Mouse (Mus musculus) embryonic facial prominence, embryonic 11.5 days (tissue): ENCODE results near the gene Rnase10. TPM values are rescaled to one million over a fixed set of nuclear protein-coding genes. Genes with fewer than 3 reads are reported as not detected.

Experiments
- ATAC-seq: fragments of 200-750 bp; cut with Nextera tagmentation; replicated peaks from 2 replicates; pipeline ENCODE4 v1.8.0; 2017; ENCODE audit warnings: low read depth; ENCODE audit not compliant: insufficient number of reproducible peaks, low FRiP score, low TSS enrichment
- DNase-seq: peaks from one replicate; pipeline ENCODE4 v3.0.0-alpha.2; 2015; ENCODE audit warnings: low spot score
- H3K27ac ChIP-seq: fragments of 300-500 bp; sonication (generic); replicated peaks from 2 replicates; pipeline ENCODE4 v1.5.1; 2014; ENCODE audit warnings: mild to moderate bottlenecking, low read depth, low read length, control low read depth
- H3K27me3 ChIP-seq: fragments of 300-500 bp; sonication (generic); 2 replicates; pipeline ENCODE4 v1.6.1; 2014; ENCODE audit warnings: mild to moderate bottlenecking, low read length, moderate library complexity, mixed read lengths; ENCODE audit not compliant: control insufficient read depth, insufficient read depth
- H3K36me3 ChIP-seq: fragments of 300-500 bp; sonication (generic); replicated peaks from 2 replicates; pipeline ENCODE4 v1.6.1; 2014; ENCODE audit warnings: low read depth, mild to moderate bottlenecking, low read length, moderate library complexity, mixed read lengths; ENCODE audit not compliant: control insufficient read depth, insufficient read depth
- H3K4me1 ChIP-seq: fragments of 300-500 bp; sonication (generic); 2 replicates; pipeline ENCODE4 v1.6.1; 2014; ENCODE audit warnings: low read length, mixed read lengths; ENCODE audit not compliant: control insufficient read depth, insufficient read depth
- H3K4me2 ChIP-seq: fragments of 300-500 bp; sonication (generic); 2 replicates; pipeline ENCODE4 v1.6.1; 2014; ENCODE audit warnings: low read depth, mild to moderate bottlenecking, control low read depth, low read length, moderate library complexity
- H3K4me3 ChIP-seq: fragments of 300-500 bp; sonication (generic); 2 replicates; pipeline ENCODE4 v1.5.1; 2014; ENCODE audit warnings: low read depth, low read length, control low read depth
- H3K9ac ChIP-seq: fragments of 300-500 bp; sonication (generic); replicated peaks from 2 replicates; pipeline ENCODE4 v1.6.1; 2014; ENCODE audit warnings: mild to moderate bottlenecking, control low read depth, low read length
- H3K9me3 ChIP-seq: fragments of 300-500 bp; sonication (generic); replicated peaks from 2 replicates; pipeline ENCODE4 v1.6.1; 2016; ENCODE audit warnings: mild to moderate bottlenecking, low read length, inconsistent platforms, mixed read lengths; ENCODE audit not compliant: control insufficient read depth
- WGBS: fragments of 180-500 bp; shearing (Covaris S2); extraction: QIAGEN DNeasy Blood & Tissue Kit; methylation state at CpG from one replicate; pipeline ENCODE4 v1.1.7; 2014; 5-methylcytosine and 5-hydroxymethylcytosine counted together
- polyA plus RNA-seq: library from polyadenylated mRNA; unstranded; fragments of >200 nt; fragmentation: Nextera tagmentation; extraction: Ambion mirVana; gene quantifications from 2 replicates; pipeline ENCODE4 v1.2.1, GENCODE M21; 2014

Rnase10 gene
- polyA plus RNA-seq, 1 experiment from 2014 or later: 0.13 TPM

- Histone ChIP-seq H3K9me3 (no peaks in the 10 kb centered on the region), H3K27ac (no peak overlapping the region), H3K4me2 (no peak overlapping the region), H3K4me3 (no peak overlapping the region), H3K9ac (no peak overlapping the region), H3K36me3 (no peaks in the 10 kb centered on the region), H3K4me1 (no peaks in the 10 kb centered on the region), H3K27me3 (no peaks in the 10 kb centered on the region)
- no peak for DNase-seq
- no peak for ATAC-seq
- WGBS: 38% methylated on average over 5 of the region's 5 CpGs
Measured at GRCm38 (mm10) chr14:51047846-51048245, 40.3 kb downstream of the Rnase10 start.

- Histone ChIP-seq H3K4me3 (no peak within 1 kb of the TSS), H3K27ac (no peak within 1 kb of the TSS), H3K9me3 (no peaks in the 10 kb centered on the region), H3K27me3 (no peaks in the 10 kb centered on the region), H3K36me3 (no peaks in the 10 kb centered on the region), H3K4me1 (no peaks in the 10 kb centered on the region), H3K9ac (no peak within 1 kb of the TSS), H3K4me2 (no peak within 1 kb of the TSS)
- 86% methylated on average over 2 of the region's 2 CpGs for WGBS
- no peak for ATAC-seq
- DNase-seq: no peak
Measured at GRCm38 (mm10) chr14:51050063-51050462, 42.5 kb downstream of the Rnase10 start, which contains the start of gene Rnase11. Gene Rnase11 (minus strand): TSS chr14:51050163.

DNA sequence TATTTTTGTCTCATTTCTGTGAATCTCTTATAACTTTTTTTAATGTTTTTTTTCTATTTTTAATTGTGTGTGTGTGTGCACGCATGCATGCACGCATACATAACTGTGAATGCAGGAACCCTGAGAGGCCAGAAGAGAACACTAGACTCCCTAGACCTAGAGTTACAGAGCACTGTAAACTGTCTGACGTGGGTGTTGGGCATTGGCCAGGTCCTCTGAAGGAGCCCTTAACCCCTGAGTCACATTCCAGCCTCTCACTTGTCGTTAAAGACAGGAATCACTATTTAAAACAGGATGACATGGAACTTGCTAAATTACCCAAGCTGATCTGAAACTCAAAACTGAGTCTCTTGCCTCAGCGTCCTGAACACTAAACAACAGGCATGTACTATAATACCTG, 44.4 kb downstream of the Rnase10 start:
- no peak for DNase-seq
- Histone ChIP-seq H3K4me2 (no peak overlapping the region), H3K9ac (no peak overlapping the region), H3K27ac (no peak overlapping the region), H3K4me1 (no peaks in the 10 kb centered on the region), H3K4me3 (no peak overlapping the region), H3K36me3 (no peaks in the 10 kb centered on the region), H3K9me3 (no peaks in the 10 kb centered on the region), H3K27me3 (no peaks in the 10 kb centered on the region)
- ATAC-seq: no peak
- 58% methylated on average over 5 of the region's 5 CpGs for WGBS

GRCm38 (mm10) chr14:51053176-51053575, 45.6 kb downstream of the Rnase10 start:
- no peak for ATAC-seq
- no peaks in the 10 kb centered on the region for H3K4me1 ChIP-seq
- H3K27ac ChIP-seq: no peak overlapping the region
- H3K4me2 ChIP-seq: no peak overlapping the region
- H3K9ac ChIP-seq: no peak overlapping the region
- no peak for DNase-seq
- no peaks in the 10 kb centered on the region for H3K9me3 ChIP-seq
- no peaks in the 10 kb centered on the region for H3K27me3 ChIP-seq
- 60% methylated on average over 5 of the region's 5 CpGs for WGBS
- no peaks in the 10 kb centered on the region for H3K36me3 ChIP-seq
- H3K4me3 ChIP-seq: no peak overlapping the region

DNA sequence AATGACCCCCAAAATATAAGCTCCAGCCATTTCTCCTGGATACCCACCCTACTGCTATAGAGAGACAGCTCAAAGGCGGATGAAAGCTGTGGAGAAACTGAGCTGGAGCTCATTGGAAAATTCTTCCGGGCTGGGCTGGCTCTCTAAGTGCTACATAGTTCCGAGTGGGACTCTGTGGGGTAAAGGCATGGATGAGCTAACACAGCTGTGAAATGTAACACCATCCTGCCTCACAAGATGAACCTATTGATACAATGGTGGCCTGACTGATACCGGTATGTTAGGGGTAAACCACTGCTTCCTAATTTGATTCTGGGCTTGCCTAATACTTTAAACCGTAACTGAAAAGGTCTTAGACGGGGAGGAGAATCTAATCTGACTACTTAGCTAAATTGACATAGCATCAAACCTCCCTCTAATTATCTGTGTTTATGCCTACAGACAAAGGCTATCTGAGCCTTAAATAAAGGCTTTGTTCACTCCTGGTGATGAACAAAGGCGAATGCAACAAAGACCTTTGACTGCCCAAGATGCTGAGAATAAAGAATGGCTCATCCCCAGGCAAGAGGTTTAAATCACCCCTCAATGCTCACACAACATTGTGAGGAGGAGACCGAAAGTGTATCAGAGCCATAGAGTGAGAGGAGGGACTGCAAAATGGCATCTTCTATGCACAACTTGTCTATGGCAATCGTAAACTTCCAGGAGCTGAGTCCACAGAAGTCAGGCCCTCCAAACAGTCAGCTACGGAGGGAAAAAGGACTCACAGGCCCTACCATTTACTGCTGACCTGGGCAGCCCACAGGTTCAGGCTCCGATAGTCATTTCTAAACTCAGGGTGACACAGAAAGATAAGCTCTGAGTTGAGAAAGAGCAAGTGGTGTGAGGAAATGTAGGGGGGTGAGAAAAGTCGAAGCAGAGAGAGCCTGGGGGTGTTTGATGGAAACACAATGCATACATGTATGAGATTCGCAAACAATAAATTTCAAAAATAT, 47.0 kb downstream of the Rnase10 start:
- Histone ChIP-seq H3K4me2 (no peak overlapping the region), H3K9ac (no peak overlapping the region), H3K27ac (no peak overlapping the region), H3K27me3 (no peaks in the 10 kb centered on the region), H3K9me3 (no peaks in the 10 kb centered on the region), H3K4me1 (no peaks in the 10 kb centered on the region), H3K36me3 (no peaks in the 10 kb centered on the region), H3K4me3 (no peak overlapping the region)
- ATAC-seq: no peak
- DNase-seq: no peak
- WGBS: 40% methylated on average over 13 of the region's 13 CpGs

- ATAC-seq: no peak
- WGBS: 74% methylated on average over 9 of the region's 9 CpGs
Measured at GRCm38 (mm10) chr14:51057401-51057831, 49.9 kb downstream of the Rnase10 start, which contains the start of gene Rnase12. Gene Rnase12 (minus strand): TSS chr14:51057661.

More at GRCm38 (mm10) chr14:51057401-51057831, 49.9 kb downstream of the Rnase10 start, which contains the start of gene Rnase12:
- Histone ChIP-seq H3K9me3 (no peaks in the 10 kb centered on the region), H3K27ac (no peak within 1 kb of the TSS), H3K9ac (no peak within 1 kb of the TSS), H3K4me3 (no peak within 1 kb of the TSS), H3K4me1 (no peaks in the 10 kb centered on the region), H3K27me3 (no peaks in the 10 kb centered on the region), H3K4me2 (no peak within 1 kb of the TSS), H3K36me3 (no peaks in the 10 kb centered on the region)
- DNase-seq: no peak

Other genes with a start within 250 kb of the Rnase10 start
- gene Ttc5, start 222.2 kb upstream of the Rnase10 start, polyA plus RNA-seq: 88.7 and 93.8 TPM in 2 replicates
- gene Ccnb1ip1, start 200.0 kb upstream of the Rnase10 start, polyA plus RNA-seq: not detected in 2 replicates
- 70.0 and 75.8 TPM in 2 replicates for gene Parp2, start 199.9 kb upstream of the Rnase10 start, polyA plus RNA-seq
- 5.3 and 5.5 TPM in 2 replicates for gene Tep1, start 137.2 kb upstream of the Rnase10 start, polyA plus RNA-seq
- 0.15 TPM in 1 of 2 replicates, not detected in the other for gene Klhl33, start 110.2 kb upstream of the Rnase10 start, polyA plus RNA-seq
- 188 and 208 TPM in 2 replicates for gene Osgep, start 82.9 kb upstream of the Rnase10 start, polyA plus RNA-seq
- gene Apex1, start 82.8 kb upstream of the Rnase10 start, polyA plus RNA-seq: 471 and 486 TPM in 2 replicates
- 49.1 and 52.4 TPM in 2 replicates for gene Pip4p1, start 76.9 kb upstream of the Rnase10 start, polyA plus RNA-seq
- 72.0 and 72.8 TPM in 2 replicates for gene Pnp, start 76.7 kb upstream of the Rnase10 start, polyA plus RNA-seq
- gene Gm49342, start 63.2 kb upstream of the Rnase10 start, polyA plus RNA-seq: not detected in 2 replicates
- gene Pnp2, start 51.8 kb upstream of the Rnase10 start, polyA plus RNA-seq: 0.36 and 0.47 TPM in 2 replicates
- gene Rnase9, start 34.1 kb downstream of the Rnase10 start, polyA plus RNA-seq: not detected in 2 replicates
- not detected in 2 replicates for gene Rnase11, start 42.4 kb downstream of the Rnase10 start, polyA plus RNA-seq
- not detected in 2 replicates for gene Rnase12, start 49.9 kb downstream of the Rnase10 start, polyA plus RNA-seq
- gene Olfr750, start 66.7 kb downstream of the Rnase10 start, polyA plus RNA-seq: not detected in 2 replicates
- 14.4 and 14.7 TPM in 2 replicates for gene Rnase4, start 83.3 kb downstream of the Rnase10 start, polyA plus RNA-seq
- gene Ang, start 83.4 kb downstream of the Rnase10 start, polyA plus RNA-seq: 2.2 and 2.6 TPM in 2 replicates
- not detected in 2 replicates for gene Eddm3b, start 106.7 kb downstream of the Rnase10 start, polyA plus RNA-seq
- not detected in 2 replicates for gene Rnase6, start 116.2 kb downstream of the Rnase10 start, polyA plus RNA-seq
- gene Rnase1, start 139.0 kb downstream of the Rnase10 start, polyA plus RNA-seq: not detected in 2 replicates
- gene Rnase2b, start 154.5 kb downstream of the Rnase10 start, polyA plus RNA-seq: not detected in 2 replicates
- gene Ang2, start 191.4 kb downstream of the Rnase10 start, polyA plus RNA-seq: not detected in 2 replicates
- gene Ear14, start 195.6 kb downstream of the Rnase10 start, polyA plus RNA-seq: not detected in 2 replicates
- not detected in 2 replicates for gene Rnase2a, start 248.4 kb downstream of the Rnase10 start, polyA plus RNA-seq